Comparison of ENCODE assay signal across 8 mouse cellular contexts in genomic region chr4:141958188-141958587, GRCm38 (mm10). TPM values are rescaled to one million over a fixed set of nuclear protein-coding genes. Genes with fewer than 3 reads are reported as not detected.
DNase-seq lines count a peak whose midpoint lies in the region; ATAC-seq and TF ChIP-seq lines count a peak whose summit lies in the region.

No protein-coding gene starts in this region.

- TF ChIP-seq POLR2A in myocyte (IDR thresholded peaks at IDR 0.05; ENCODE audit: insufficient read length, low read depth), result no peak

- H3K79me2 ChIP-seq in C2C12 (ENCODE audit: control insufficient read depth, insufficient read depth) (no peaks in the 10 kb centered on the region), myocyte (ENCODE audit: control insufficient read depth, insufficient read depth) (no peaks in the 10 kb centered on the region)

- H3K4me2 ChIP-seq in embryonic facial prominence, embryonic 14.5 days (ENCODE audit: low read depth, low read length), result 0 out of 2 replicates have a peak overlapping the region, but pooled peaks have one; percentile 5
- peak overlapping the region; percentile 12 for H3K4me2 ChIP-seq in kidney, embryonic 14.5 days (replicated peaks; ENCODE audit: low read depth, low read length)
- H3K4me2 ChIP-seq in liver, embryonic 11.5 days, result peak overlapping the region; percentile 15; the same call in 1 of the 2 replicates
- H3K4me2 ChIP-seq in myocyte (ENCODE audit: low read depth), result peak overlapping the region; percentile 19

- TF ChIP-seq CTCF in C2C12 (IDR thresholded peaks at IDR 0.05; ENCODE audit: control insufficient read depth, insufficient read depth, insufficient read length), result peak; percentile 65

- peaks cover 11% of the 10 kb centered on the region for H3K27me3 ChIP-seq in C2C12 (ENCODE audit: control insufficient read depth, insufficient read depth, insufficient read length)
- no peaks in the 10 kb centered on the region for H3K27me3 ChIP-seq in embryonic facial prominence, embryonic 14.5 days (replicated peaks; ENCODE audit: control insufficient read depth, insufficient read depth, low read length)
- H3K27me3 ChIP-seq in heart, embryonic 10.5 days (ENCODE audit: insufficient read depth, poor library complexity, severe bottlenecking), result no peaks in the 10 kb centered on the region
- H3K27me3 ChIP-seq in kidney, embryonic 14.5 days (ENCODE audit: control insufficient read depth, insufficient read depth, low read length), result no peaks in the 10 kb centered on the region; the same call in 1 of the 2 replicates
- no peaks in the 10 kb centered on the region for H3K27me3 ChIP-seq in liver, embryonic 11.5 days (replicated peaks; ENCODE audit: control insufficient read depth, insufficient read depth, low read length)
- H3K27me3 ChIP-seq in myocyte (ENCODE audit: control insufficient read depth, insufficient read depth, insufficient read length), result peaks cover 10% of the 10 kb centered on the region
- no peaks in the 10 kb centered on the region for H3K27me3 ChIP-seq in splenic B cell, adult 2 months (ENCODE audit: control insufficient read depth, insufficient read depth, low read length, poor library complexity, severe bottlenecking)

- ATAC-seq in embryonic facial prominence, embryonic 14.5 days (ENCODE audit: low read depth), result peak; percentile 61
- ATAC-seq in kidney, embryonic 14.5 days (ENCODE audit: low FRiP score, low TSS enrichment), result peak; percentile 79
- peak; percentile 35; the same call in 1 of the 2 replicates for ATAC-seq in liver, embryonic 11.5 days (replicated peaks; ENCODE audit: low FRiP score)

- H3K9me3 ChIP-seq in embryonic facial prominence, embryonic 14.5 days (ENCODE audit: control insufficient read depth, low read length), result peaks cover 9% of the 10 kb centered on the region; the same call in 1 of the 2 replicates
- 0 out of 2 replicates have a peak, but pooled peaks cover 4% of the 10 kb centered on the region for H3K9me3 ChIP-seq in heart, embryonic 10.5 days
- peaks cover 7% of the 10 kb centered on the region; the same call in 1 of the 2 replicates for H3K9me3 ChIP-seq in kidney, embryonic 14.5 days (ENCODE audit: control insufficient read depth, low read length)
- H3K9me3 ChIP-seq in liver, embryonic 11.5 days (ENCODE audit: control insufficient read depth, low read length), result no peaks in the 10 kb centered on the region; the same call in 1 of the 2 replicates

- WGBS in embryonic facial prominence, embryonic 14.5 days, result 8% methylated on average over 9 of the region's 9 CpGs
- WGBS in heart, embryonic 10.5 days, result 9% methylated on average over 9 of the region's 9 CpGs
- WGBS in kidney, embryonic 14.5 days, result 5% methylated on average over 9 of the region's 9 CpGs
- WGBS in liver, embryonic 11.5 days, result 9% methylated on average over 9 of the region's 9 CpGs

- H3K36me3 ChIP-seq in C2C12 (ENCODE audit: control insufficient read depth, insufficient read depth) (no peaks in the 10 kb centered on the region), myocyte (ENCODE audit: control insufficient read depth, insufficient read depth) (no peaks in the 10 kb centered on the region)
- no peaks in the 10 kb centered on the region for H3K36me3 ChIP-seq in embryonic facial prominence, embryonic 14.5 days (ENCODE audit: control insufficient read depth, insufficient read depth, low read length)
- peaks cover 5% of the 10 kb centered on the region; the same call in 1 of the 2 replicates for H3K36me3 ChIP-seq in heart, embryonic 10.5 days
- no peaks in the 10 kb centered on the region for H3K36me3 ChIP-seq in kidney, embryonic 14.5 days (ENCODE audit: control insufficient read depth, insufficient read depth, low read length)
- H3K36me3 ChIP-seq in liver, embryonic 11.5 days (ENCODE audit: control insufficient read depth, insufficient read depth, low read length), result no peaks in the 10 kb centered on the region
- no peaks in the 10 kb centered on the region for H3K36me3 ChIP-seq in splenic B cell, adult 2 months (ENCODE audit: control insufficient read depth, insufficient read depth, low read length, poor library complexity, severe bottlenecking)

- H3K4me3 ChIP-seq in C2C12 (ENCODE audit: insufficient read depth, poor library complexity, severe bottlenecking), result no peak overlapping the region
- H3K4me3 ChIP-seq in embryonic facial prominence, embryonic 14.5 days (ENCODE audit: low read depth, low read length), result no peak overlapping the region
- H3K4me3 ChIP-seq in heart, embryonic 10.5 days, result no peak overlapping the region
- no peak overlapping the region for H3K4me3 ChIP-seq in kidney, embryonic 14.5 days (ENCODE audit: low read length)
- no peak overlapping the region for H3K4me3 ChIP-seq in liver, embryonic 11.5 days (ENCODE audit: low read depth, low read length)
- no peak overlapping the region for H3K4me3 ChIP-seq in myocyte

- DNase-seq in adrenal gland, postnatal 25 days, result peak; percentile 64
- DNase-seq in embryonic facial prominence, embryonic 14.5 days (ENCODE audit: low spot score), result peak; percentile 84
- no peak for DNase-seq in heart, embryonic 10.5 days (ENCODE audit: low spot score)
- DNase-seq in liver, embryonic 11.5 days (ENCODE audit: low spot score), result peak; percentile 72
- peak; percentile 75 for DNase-seq in splenic B cell, adult 2 months (ENCODE audit: low read depth, low spot score)

- H3K4me1 ChIP-seq in embryonic facial prominence, embryonic 14.5 days (ENCODE audit: control insufficient read depth, insufficient read depth, low read length), result 0 out of 2 replicates have a peak, but pooled peaks cover 5% of the 10 kb centered on the region
- H3K4me1 ChIP-seq in heart, embryonic 10.5 days, result peaks cover 44% of the 10 kb centered on the region
- peaks cover 9% of the 10 kb centered on the region; the same call in 1 of the 2 replicates for H3K4me1 ChIP-seq in kidney, embryonic 14.5 days (ENCODE audit: control insufficient read depth, insufficient read depth, low read length)
- peaks cover 7% of the 10 kb centered on the region for H3K4me1 ChIP-seq in liver, embryonic 11.5 days (replicated peaks; ENCODE audit: control insufficient read depth, insufficient read depth, low read length)

- no peak overlapping the region for H3K27ac ChIP-seq in embryonic facial prominence, embryonic 14.5 days (replicated peaks; ENCODE audit: low read depth, low read length)
- peak overlapping the region; percentile 59 for H3K27ac ChIP-seq in heart, embryonic 10.5 days
- no peak overlapping the region for H3K27ac ChIP-seq in kidney, embryonic 14.5 days (ENCODE audit: low read depth, low read length)
- H3K27ac ChIP-seq in liver, embryonic 11.5 days (ENCODE audit: low read depth, low read length), result no peak overlapping the region

- H3K79me3 ChIP-seq in C2C12 (ENCODE audit: low read depth), result no peaks in the 10 kb centered on the region

- no peak overlapping the region for H3ac ChIP-seq in C2C12 (ENCODE audit: control insufficient read depth, insufficient read length, low read depth)
- no peak overlapping the region for H3ac ChIP-seq in myocyte (ENCODE audit: control insufficient read depth, insufficient read length)

- H3K9ac ChIP-seq in embryonic facial prominence, embryonic 14.5 days (ENCODE audit: low read depth, low read length), result no peak overlapping the region
- no peak overlapping the region for H3K9ac ChIP-seq in kidney, embryonic 14.5 days (ENCODE audit: low read depth, low read length)
- no peak overlapping the region for H3K9ac ChIP-seq in liver, embryonic 11.5 days (ENCODE audit: low read depth, low read length)

TF ChIP-seq in C2C12, 6 proteins besides CTCF, POLR2A, EP300 and RAD21:
- TF ChIP-seq MYOD1 (IDR thresholded peaks at IDR 0.05; ENCODE audit: control insufficient read depth, insufficient read length, low read depth) (no peak), MYOG (IDR thresholded peaks at IDR 0.05; ENCODE audit: control insufficient read depth, extremely low read depth, insufficient read length) (no peak), CEBPB (IDR thresholded peaks at IDR 0.05; ENCODE audit: low read depth) (no peak), USF1 (IDR thresholded peaks at IDR 0.05; ENCODE audit: low read depth) (no peak), FOSL1 (IDR thresholded peaks at IDR 0.05; ENCODE audit: insufficient read depth, low read length, poor library complexity, severe bottlenecking) (no peak), MAX (IDR thresholded peaks at IDR 0.05) (no peak)

TF ChIP-seq in myocyte, 11 proteins besides CTCF, POLR2A, EP300 and RAD21:
- TF ChIP-seq REST (IDR thresholded peaks at IDR 0.05; ENCODE audit: insufficient read depth, insufficient read length), result no peak
- TF ChIP-seq SRF (IDR thresholded peaks at IDR 0.05; ENCODE audit: control insufficient read depth, insufficient read length, low read depth), result no peak
- no peak for TF ChIP-seq MAX (IDR thresholded peaks at IDR 0.05; ENCODE audit: low read depth)
- TF ChIP-seq TCF12 (IDR thresholded peaks at IDR 0.05; ENCODE audit: insufficient read depth, poor library complexity, severe bottlenecking), result no peak
- TF ChIP-seq MYOG (IDR thresholded peaks at IDR 0.05; ENCODE audit: control insufficient read depth in 1 of 3, insufficient read depth in 1 of 3, insufficient read length in 2 of 3, low read depth in 2 of 3), result no peak
- no peak for TF ChIP-seq USF1 (IDR thresholded peaks at IDR 0.05; ENCODE audit: low read depth)
- TF ChIP-seq CEBPB (IDR thresholded peaks at IDR 0.05; ENCODE audit: insufficient read depth, poor library complexity, severe bottlenecking), result no peak
TF ChIP-seq in myocyte: peak in this region for 0.

RNA-seq across cellular contexts. Expression of gene Fhad1, which starts 56.7 kb away (rescaled TPM):
- polyA plus RNA-seq in C2C12 (2012; fragmentation: generic; extraction: Trizol), result 0.07 TPM
- total RNA-seq in adrenal gland, postnatal 25 days (2021), result 0.91 TPM in 1 of 2 replicates, not detected in the other
- 5.9 and 6.8 TPM in 2 replicates for polyA plus RNA-seq in embryonic facial prominence, embryonic 14.5 days (2014; fragmentation: Nextera tagmentation; extraction: Ambion mirVana)
- 3.4 and 5.2 TPM in 2 replicates for polyA plus RNA-seq in heart, embryonic 10.5 days (2016; fragmentation: Nextera tagmentation; extraction: Ambion mirVana)
- polyA plus RNA-seq in kidney, embryonic 14.5 days (2014; fragmentation: Nextera tagmentation; extraction: Ambion mirVana), result 0.15 and 0.60 TPM in 2 replicates
- 0.69 and 1.8 TPM in 2 replicates for polyA plus RNA-seq in liver, embryonic 11.5 days (2014; fragmentation: Nextera tagmentation; extraction: Ambion mirVana)
- polyA plus RNA-seq in myocyte (2012; fragmentation: generic; extraction: Trizol), result 0.17 TPM
